ENCODE assay signal across 25 mouse cellular contexts in the genomic region with DNA sequence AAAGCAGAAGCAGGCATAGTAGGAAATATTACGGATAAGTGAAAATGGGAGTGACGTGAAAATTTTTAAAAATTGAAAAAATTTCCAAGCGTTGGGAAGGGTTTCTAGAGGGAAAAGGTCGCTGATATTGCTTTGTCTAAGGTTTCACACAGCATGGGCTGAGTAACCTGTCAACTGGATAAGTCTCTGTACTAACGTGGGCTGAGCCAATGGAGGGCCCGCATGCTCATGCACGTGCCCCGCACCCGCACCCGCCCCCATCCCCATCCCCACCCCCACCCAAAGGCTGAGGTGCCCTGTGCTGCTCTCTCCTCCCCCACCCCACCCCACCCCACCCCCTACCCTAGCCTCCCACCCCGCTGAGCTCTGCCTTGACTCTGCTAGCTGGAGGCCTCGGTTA.
"Had no signal": no experiment of that assay in that cellular context is flagged by ENCODE, and none has a peak within 500 bp of the region (broad histone marks: within the 10 kb centered on the region; RNA-seq: fewer than 3 reads in every experiment).

No protein-coding gene starts in this region.

- H3K4me3 ChIP-seq: gastrocnemius, adult 2 months; heart, adult 2 months; heart, embryonic 13.5 days; heart, embryonic 15.5 days; hindbrain, embryonic 10.5 days; hindbrain, embryonic 12.5 days; intestine, embryonic 15.5 days; layer of hippocampus, adult 2 months; left cerebral cortex, adult 2 months; limb, embryonic 13.5 days; limb, embryonic 15.5 days; liver, embryonic 12.5 days; liver, embryonic 15.5 days had no signal

- H3K9me3 ChIP-seq: heart, embryonic 13.5 days; heart, embryonic 15.5 days; hindbrain, embryonic 10.5 days; hindbrain, embryonic 12.5 days; intestine, embryonic 15.5 days; limb, embryonic 13.5 days; limb, embryonic 15.5 days; liver, embryonic 12.5 days; liver, embryonic 15.5 days had no signal

- DNase-seq: gastrocnemius, adult 2 months; gastrocnemius, postnatal 10 days; gastrocnemius, postnatal 25 days; heart, adult 2 months; heart, postnatal 4 days; kidney, adult 18-20 months; kidney, adult 8-10 months; kidney, postnatal 10 days; kidney, postnatal 25 days; kidney, postnatal 4 days had no signal

- H3K27ac ChIP-seq: gastrocnemius, adult 2 months; heart, adult 2 months; heart, embryonic 13.5 days; heart, embryonic 15.5 days; hindbrain, embryonic 10.5 days; hindbrain, embryonic 12.5 days; hindbrain, embryonic 14.5 days; intestine, embryonic 15.5 days; layer of hippocampus, adult 2 months; left cerebral cortex, adult 2 months; limb, embryonic 13.5 days; limb, embryonic 15.5 days; liver, embryonic 12.5 days; liver, embryonic 15.5 days had no signal

- H3K36me3 ChIP-seq: heart, embryonic 13.5 days; heart, embryonic 15.5 days; hindbrain, embryonic 10.5 days; hindbrain, embryonic 12.5 days; intestine, embryonic 15.5 days; limb, embryonic 13.5 days; limb, embryonic 15.5 days; liver, embryonic 12.5 days; liver, embryonic 15.5 days had no signal

- H3K9ac ChIP-seq: heart, embryonic 13.5 days; heart, embryonic 15.5 days; hindbrain, embryonic 12.5 days; hindbrain, embryonic 14.5 days; intestine, embryonic 15.5 days; limb, embryonic 13.5 days; limb, embryonic 15.5 days; liver, embryonic 12.5 days; liver, embryonic 15.5 days had no signal

- H3K4me1 ChIP-seq: hindbrain, embryonic 12.5 days; intestine, embryonic 15.5 days had no signal

- ATAC-seq: hindbrain, embryonic 16.5 days; inflammation-experienced regulatory T-cells, adult 6 months; intestine, embryonic 15.5 days; intestine, postnatal 0 days; liver, embryonic 12.5 days had no signal

- H3K4me2 ChIP-seq: heart, embryonic 13.5 days; heart, embryonic 15.5 days; hindbrain, embryonic 12.5 days; hindbrain, embryonic 14.5 days; intestine, embryonic 15.5 days; limb, embryonic 13.5 days; limb, embryonic 15.5 days; liver, embryonic 12.5 days; liver, embryonic 15.5 days had no signal

- H3K27me3 ChIP-seq: heart, embryonic 15.5 days; hindbrain, embryonic 12.5 days; intestine, embryonic 15.5 days; limb, embryonic 13.5 days; limb, embryonic 15.5 days; liver, embryonic 12.5 days; liver, embryonic 15.5 days had no signal
